Mouse (Mus musculus): ENCODE measurements around the gene Tekt1.

- TF ChIP-seq CTCF (IDR thresholded peaks at IDR 0.05; ENCODE audit: borderline replicate concordance, extremely low read depth, insufficient read depth, insufficient read length) (no peak), POLR2A (IDR thresholded peaks at IDR 0.05; ENCODE audit: borderline replicate concordance, extremely low read depth, insufficient read depth, insufficient read length, poor library complexity, severe bottlenecking) (no peak)
Measured at GRCm38 (mm10) chr11:72402017-72402416, 39.8 kb upstream of the Tekt1 start.
